Mouse (Mus musculus): ENCODE measurements at regions not wholly inside any gene's neighbourhood (a gene's known extent, or its start where the extent isn't known, plus 50 kb on each side); places are given as distances from the start of the nearest gene placed in this dataset.
A peak's percentile ranks its signal among the peaks of the same experiment; 100 is the strongest.

DNA sequence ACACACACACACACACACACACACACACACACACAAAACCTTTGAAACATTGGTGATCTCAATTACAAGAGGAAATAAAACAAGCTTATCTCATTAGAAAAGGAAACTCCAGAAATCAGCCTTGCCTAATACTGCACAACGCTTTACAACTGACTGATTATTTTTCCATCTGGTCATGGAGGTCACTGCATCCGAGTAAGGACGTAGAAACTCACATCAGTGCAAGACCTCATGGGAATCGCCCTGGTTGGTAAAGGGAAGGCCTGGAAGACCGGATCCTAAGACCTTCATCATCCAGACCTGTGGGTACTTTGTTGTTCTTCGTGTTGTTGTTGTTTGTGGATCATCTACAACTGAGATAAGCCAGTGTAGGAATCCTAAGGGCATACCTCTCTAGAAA lies 77.8 kb upstream of the Sestd1 start:
- TF ChIP-seq POLR2A (IDR thresholded peaks at IDR 0.05; ENCODE audit: control insufficient read depth, low read depth, low read length) (no peak), CTCF (IDR thresholded peaks at IDR 0.05; ENCODE audit: control insufficient read depth, insufficient read depth, insufficient replicate concordance, low read depth, low read length) (no peak)
- H3K4me3 ChIP-seq (ENCODE audit: control insufficient read depth, low read depth, low read length): no peak overlapping the region
- no peaks in the 10 kb centered on the region for H3K4me1 ChIP-seq (ENCODE audit: control insufficient read depth, insufficient read depth, low read length)
- no peaks in the 10 kb centered on the region for H3K27me3 ChIP-seq (ENCODE audit: control insufficient read depth, insufficient read depth, low read length)
- no peaks in the 10 kb centered on the region for H3K36me3 ChIP-seq (ENCODE audit: control insufficient read depth, insufficient read depth, low read length)
- H3K27ac ChIP-seq (ENCODE audit: control insufficient read depth, insufficient read depth, low read depth, low read length): no peak overlapping the region

DNA sequence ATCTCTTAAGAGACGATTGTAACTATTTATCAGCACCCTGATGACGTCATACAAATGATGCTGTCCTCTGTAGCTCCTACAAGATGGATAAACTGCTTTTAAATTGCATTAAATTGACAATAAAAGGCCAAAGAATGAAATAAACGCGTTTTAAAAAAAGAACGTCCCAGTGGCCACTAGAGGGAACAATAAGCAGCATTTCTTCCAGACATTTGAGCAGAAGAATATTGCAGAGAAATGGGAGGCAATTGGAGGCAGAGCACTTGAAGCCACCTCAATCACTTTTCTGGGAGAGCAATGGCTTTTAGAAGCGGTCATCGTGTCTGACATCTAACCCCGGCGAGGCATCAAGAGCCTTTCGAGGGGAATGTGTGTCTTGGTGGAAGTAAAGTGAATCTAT lies 76.4 kb upstream of the Sestd1 start:
- H3K4me1 ChIP-seq (ENCODE audit: control insufficient read depth, insufficient read depth, low read length): no peaks in the 10 kb centered on the region
- no peak overlapping the region for H3K4me3 ChIP-seq (ENCODE audit: control insufficient read depth, low read depth, low read length)
- no peaks in the 10 kb centered on the region for H3K36me3 ChIP-seq (ENCODE audit: control insufficient read depth, insufficient read depth, low read length)
- no peak overlapping the region for H3K27ac ChIP-seq (ENCODE audit: control insufficient read depth, insufficient read depth, low read depth, low read length)
- H3K27me3 ChIP-seq (ENCODE audit: control insufficient read depth, insufficient read depth, low read length): no peaks in the 10 kb centered on the region
- TF ChIP-seq CTCF (IDR thresholded peaks at IDR 0.05; ENCODE audit: control insufficient read depth, insufficient read depth, insufficient replicate concordance, low read depth, low read length): no peak
- no peak for TF ChIP-seq POLR2A (IDR thresholded peaks at IDR 0.05; ENCODE audit: control insufficient read depth, low read depth, low read length)

DNA sequence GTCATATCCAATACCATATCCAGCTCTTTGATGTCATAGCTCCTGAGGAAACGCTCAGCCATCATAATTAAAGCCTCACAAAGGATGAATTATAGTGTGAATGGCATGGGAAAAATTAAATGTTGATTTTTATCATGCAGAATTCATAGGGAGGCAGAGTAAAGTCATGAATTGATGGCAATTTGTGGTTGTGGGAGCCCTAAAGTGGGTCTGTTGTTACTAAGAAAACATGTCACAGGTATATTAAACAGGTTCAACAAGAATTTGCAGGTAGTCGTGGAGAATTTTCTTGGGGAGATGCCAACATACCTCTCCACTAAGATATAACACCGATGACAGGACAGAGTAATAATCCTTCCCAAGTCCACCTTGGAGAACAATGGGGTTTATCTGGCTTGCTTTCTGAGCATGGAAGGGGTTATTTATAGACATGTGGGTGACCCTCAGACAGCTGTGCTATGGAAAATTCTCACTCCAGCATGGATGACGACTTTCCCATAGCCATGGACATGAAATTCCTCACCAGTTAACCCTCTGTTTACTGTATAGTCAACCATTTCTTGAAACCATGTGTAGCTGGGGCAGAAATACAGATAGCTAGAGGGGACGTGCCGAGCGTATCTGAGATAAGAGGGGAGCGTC lies 71.7 kb upstream of the Sestd1 start:
- H3K27me3 ChIP-seq (ENCODE audit: control insufficient read depth, insufficient read depth, low read length): no peaks in the 10 kb centered on the region
- no peaks in the 10 kb centered on the region for H3K36me3 ChIP-seq (ENCODE audit: control insufficient read depth, insufficient read depth, low read length)
- no peak overlapping the region for H3K4me3 ChIP-seq (ENCODE audit: control insufficient read depth, low read depth, low read length)
- TF ChIP-seq CTCF (IDR thresholded peaks at IDR 0.05; ENCODE audit: control insufficient read depth, insufficient read depth, insufficient replicate concordance, low read depth, low read length) (no peak), POLR2A (IDR thresholded peaks at IDR 0.05; ENCODE audit: control insufficient read depth, low read depth, low read length) (no peak)
- H3K27ac ChIP-seq (ENCODE audit: control insufficient read depth, insufficient read depth, low read depth, low read length): no peak overlapping the region
- H3K4me1 ChIP-seq (ENCODE audit: control insufficient read depth, insufficient read depth, low read length): no peaks in the 10 kb centered on the region

DNA sequence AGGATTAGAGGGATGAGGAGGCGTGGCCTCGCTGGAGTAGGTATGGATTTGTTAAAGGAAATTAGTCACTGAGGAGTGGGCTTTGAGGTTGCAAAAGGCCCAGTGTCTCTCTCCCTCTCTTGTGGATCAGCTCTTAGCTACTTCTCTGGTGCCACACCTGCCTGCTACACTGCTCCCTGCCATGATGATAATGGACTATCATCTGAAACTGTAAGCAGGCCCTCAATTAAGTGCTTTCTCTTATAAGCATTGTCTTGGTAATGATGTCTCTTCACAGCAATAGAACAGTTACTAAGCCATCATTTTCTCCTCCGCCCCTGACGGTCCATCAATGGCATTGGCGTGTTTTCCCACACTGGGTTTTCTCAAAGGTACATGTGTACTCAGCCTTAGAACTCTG lies 66.6 kb upstream of the Sestd1 start:
- no peak for TF ChIP-seq CTCF (IDR thresholded peaks at IDR 0.05; ENCODE audit: control insufficient read depth, insufficient read depth, insufficient replicate concordance, low read depth, low read length)
- TF ChIP-seq POLR2A (IDR thresholded peaks at IDR 0.05; ENCODE audit: control insufficient read depth, low read depth, low read length): no peak
- H3K4me1 ChIP-seq (ENCODE audit: control insufficient read depth, insufficient read depth, low read length): peaks cover 2% of the 10 kb centered on the region

DNA sequence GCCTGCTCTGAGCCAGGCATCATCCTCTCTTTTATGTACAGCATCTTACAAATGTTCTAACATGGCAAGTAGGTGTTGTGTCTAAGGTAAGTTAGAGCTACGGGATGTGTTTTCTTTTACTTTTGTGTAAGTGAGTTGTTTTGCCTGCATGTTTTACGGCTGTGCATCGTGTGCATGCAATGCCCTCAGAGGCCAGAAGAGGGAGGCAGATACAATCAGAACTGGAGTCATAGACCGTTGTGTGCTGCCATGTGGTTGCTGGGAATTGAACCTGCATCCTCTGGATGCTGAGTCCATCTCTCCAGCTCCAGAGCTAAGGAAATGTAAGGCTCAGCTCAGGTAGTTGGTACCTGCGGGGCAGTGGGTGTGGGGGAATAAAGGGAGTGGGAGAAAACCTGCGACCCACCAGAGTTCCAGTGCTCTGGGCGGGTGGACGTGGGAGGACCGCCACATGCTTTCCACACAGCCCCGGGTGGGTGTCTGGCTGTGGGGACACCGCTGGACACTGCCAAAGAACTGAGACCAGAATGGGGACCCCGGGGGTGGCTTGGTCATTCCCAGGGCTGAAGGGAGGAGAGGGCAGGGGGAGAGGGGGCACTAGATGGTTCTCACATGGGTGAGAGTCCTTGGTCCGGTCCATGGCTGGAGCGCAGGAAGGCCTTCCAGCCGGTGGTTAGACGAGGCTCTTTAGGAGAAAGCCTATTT lies 63.5 kb upstream of the Sestd1 start:
- Histone ChIP-seq H3K4me3 (ENCODE audit: control insufficient read depth, low read depth, low read length) (peak overlapping the region; percentile 4; the same call in 1 of the 2 replicates), H3K4me1 (ENCODE audit: control insufficient read depth, insufficient read depth, low read length) (peaks cover 2% of the 10 kb centered on the region), H3K36me3 (ENCODE audit: control insufficient read depth, insufficient read depth, low read length) (no peaks in the 10 kb centered on the region), H3K27ac (ENCODE audit: control insufficient read depth, insufficient read depth, low read depth, low read length) (no peak overlapping the region), H3K27me3 (ENCODE audit: control insufficient read depth, insufficient read depth, low read length) (no peaks in the 10 kb centered on the region)
- TF ChIP-seq POLR2A (IDR thresholded peaks at IDR 0.05; ENCODE audit: control insufficient read depth, low read depth, low read length) (no peak), CTCF (IDR thresholded peaks at IDR 0.05; ENCODE audit: control insufficient read depth, insufficient read depth, insufficient replicate concordance, low read depth, low read length) (peak; percentile 70; the same call in 1 of the 2 replicates)

More for the DNA sequence above, 66.6 kb upstream of the Sestd1 start:
- Histone ChIP-seq H3K27ac (ENCODE audit: control insufficient read depth, insufficient read depth, low read depth, low read length) (no peak overlapping the region), H3K4me3 (ENCODE audit: control insufficient read depth, low read depth, low read length) (no peak overlapping the region), H3K27me3 (ENCODE audit: control insufficient read depth, insufficient read depth, low read length) (no peaks in the 10 kb centered on the region), H3K36me3 (ENCODE audit: control insufficient read depth, insufficient read depth, low read length) (no peaks in the 10 kb centered on the region)

DNA sequence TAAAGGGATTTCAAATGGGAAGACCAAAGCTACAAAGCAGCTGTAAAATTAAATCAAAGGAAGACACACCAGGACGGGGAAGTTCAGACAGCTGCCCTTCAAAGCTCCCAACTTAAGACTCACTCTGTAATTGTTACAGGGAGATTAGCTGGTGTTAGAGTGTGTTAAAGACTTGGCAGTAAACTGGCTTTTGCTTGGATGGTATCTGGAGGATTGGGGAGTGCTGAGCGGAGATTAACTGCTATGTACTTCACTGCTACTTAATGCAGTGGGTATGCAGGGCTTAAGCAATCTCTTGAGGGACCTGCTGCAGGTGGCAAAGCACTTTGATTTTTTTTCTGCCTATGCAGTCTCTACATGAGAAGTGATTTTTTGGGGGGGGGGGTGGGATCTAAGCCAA lies 62.0 kb upstream of the Sestd1 start:
- no peaks in the 10 kb centered on the region for H3K36me3 ChIP-seq (ENCODE audit: control insufficient read depth, insufficient read depth, low read length)
- no peak overlapping the region for H3K27ac ChIP-seq (ENCODE audit: control insufficient read depth, insufficient read depth, low read depth, low read length)
- H3K27me3 ChIP-seq (ENCODE audit: control insufficient read depth, insufficient read depth, low read length): no peaks in the 10 kb centered on the region
- H3K4me1 ChIP-seq (ENCODE audit: control insufficient read depth, insufficient read depth, low read length): peaks cover 2% of the 10 kb centered on the region
- no peak for TF ChIP-seq CTCF (IDR thresholded peaks at IDR 0.05; ENCODE audit: control insufficient read depth, insufficient read depth, insufficient replicate concordance, low read depth, low read length)
- no peak for TF ChIP-seq POLR2A (IDR thresholded peaks at IDR 0.05; ENCODE audit: control insufficient read depth, low read depth, low read length)
- H3K4me3 ChIP-seq (ENCODE audit: control insufficient read depth, low read depth, low read length): no peak overlapping the region

DNA sequence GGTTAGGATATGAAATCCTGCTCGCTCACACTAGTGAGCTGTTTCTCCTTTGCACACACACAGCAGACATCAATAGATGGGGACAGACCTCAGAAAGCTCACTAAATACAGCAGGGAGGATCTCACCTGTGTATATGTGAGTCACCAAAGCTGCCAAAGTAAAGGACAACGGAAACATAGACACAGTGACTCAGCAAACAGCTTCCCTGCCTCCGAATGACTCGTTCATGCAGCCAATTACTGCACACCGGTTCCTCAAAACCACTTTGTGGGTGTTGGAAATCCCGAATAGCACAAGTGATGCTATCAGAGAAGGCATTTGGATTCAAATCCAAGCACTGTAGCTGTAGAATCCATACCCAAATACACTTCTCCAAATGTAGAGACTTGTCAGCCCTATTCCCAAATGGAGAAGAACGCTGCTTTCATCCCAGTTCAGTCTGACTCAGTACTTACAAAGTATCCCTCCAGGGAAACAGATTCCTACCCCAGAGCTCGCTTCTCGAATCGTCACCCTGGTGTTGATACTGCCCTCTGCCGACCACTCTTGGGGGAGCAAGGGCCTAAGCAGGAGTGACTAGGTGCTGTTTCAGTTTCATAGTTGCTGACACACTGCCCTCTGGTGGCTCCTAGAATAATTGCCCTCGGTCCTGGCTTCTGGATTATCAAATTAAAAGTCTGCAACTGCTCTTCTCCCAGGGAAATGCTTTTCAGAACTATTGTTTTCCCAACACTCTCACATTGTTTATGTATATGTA lies 61.4 kb upstream of the Sestd1 start:
- Histone ChIP-seq H3K27ac (ENCODE audit: control insufficient read depth, insufficient read depth, low read depth, low read length) (no peak overlapping the region), H3K4me3 (ENCODE audit: control insufficient read depth, low read depth, low read length) (no peak overlapping the region)

More for the DNA sequence above, 61.4 kb upstream of the Sestd1 start:
- no peak for TF ChIP-seq POLR2A (IDR thresholded peaks at IDR 0.05; ENCODE audit: control insufficient read depth, low read depth, low read length)
- peak; percentile 97; the same call in 1 of the 2 replicates for TF ChIP-seq CTCF (IDR thresholded peaks at IDR 0.05; ENCODE audit: control insufficient read depth, insufficient read depth, insufficient replicate concordance, low read depth, low read length)
- no peaks in the 10 kb centered on the region for H3K27me3 ChIP-seq (ENCODE audit: control insufficient read depth, insufficient read depth, low read length)
- peaks cover 2% of the 10 kb centered on the region for H3K4me1 ChIP-seq (ENCODE audit: control insufficient read depth, insufficient read depth, low read length)
- no peaks in the 10 kb centered on the region for H3K36me3 ChIP-seq (ENCODE audit: control insufficient read depth, insufficient read depth, low read length)
